ENCODE assay signal across 22 mouse cellular contexts in genomic region chr4:72662477-72662876, GRCm38 (mm10).
DNase-seq lines count a peak whose midpoint lies in the region; ATAC-seq and TF ChIP-seq lines count a peak whose summit lies in the region.
"Had no signal": no experiment of that assay in that cellular context is flagged by ENCODE, and none has a peak within 500 bp of the region (broad histone marks: within the 10 kb centered on the region; RNA-seq: fewer than 3 reads in every experiment).

No protein-coding gene starts in this region.

- no peak overlapping the region for H3K4me3 ChIP-seq in kidney, embryonic 15.5 days (replicated peaks)
- H3K4me3 ChIP-seq in midbrain, embryonic 14.5 days (replicated peaks; ENCODE audit: low read depth, low read length) = no peak overlapping the region
- no peak overlapping the region for H3K4me3 ChIP-seq in midbrain, embryonic 16.5 days (ENCODE audit: low read depth, low read length)
- no peak overlapping the region for H3K4me3 ChIP-seq in forebrain, embryonic 16.5 days (replicated peaks; ENCODE audit: low read length)
- H3K4me3 ChIP-seq in stomach, postnatal 0 days (ENCODE audit: low read depth, low read length) = no peak overlapping the region
- H3K4me3 ChIP-seq: heart, embryonic 12.5 days; hindbrain, embryonic 15.5 days; liver, embryonic 12.5 days; megakaryocyte, embryonic 14.5 days had no signal

- H3K27ac ChIP-seq in kidney, embryonic 15.5 days = no peak overlapping the region
- no peak overlapping the region for H3K27ac ChIP-seq in midbrain, embryonic 14.5 days (replicated peaks; ENCODE audit: low read depth, low read length)
- no peak overlapping the region for H3K27ac ChIP-seq in midbrain, embryonic 16.5 days (ENCODE audit: low read length)
- H3K27ac ChIP-seq in forebrain, embryonic 16.5 days (ENCODE audit: low read length) = no peak overlapping the region
- H3K27ac ChIP-seq in stomach, postnatal 0 days (replicated peaks) = no peak overlapping the region
- H3K27ac ChIP-seq: hindbrain, embryonic 15.5 days; liver, embryonic 12.5 days had no signal

- TF ChIP-seq EP300 in stomach, postnatal 0 days (optimal IDR thresholded peaks at IDR 0.05) = peak; percentile 42

- no peak for DNase-seq in kidney, adult 11 months
- peak; percentile 3 for DNase-seq in midbrain, embryonic 14.5 days
- DNase-seq in stomach, postnatal 0 days (ENCODE audit: low spot score) = no peak
- no peak for DNase-seq in thymus, postnatal 36 days
- DNase-seq: adrenal gland, postnatal 36 days; cerebellum, adult 2 months; cerebellum, postnatal 36 days; gastrocnemius, postnatal 10 days; heart, adult 11 months; kidney, postnatal 36 days; lung, adult 2 months; right cerebral cortex, postnatal 4 days; thymus, postnatal 25 days had no signal

- no peaks in the 10 kb centered on the region for H3K4me1 ChIP-seq in kidney, embryonic 15.5 days
- H3K4me1 ChIP-seq in midbrain, embryonic 14.5 days (ENCODE audit: control insufficient read depth, insufficient read depth, low read length) = no peaks in the 10 kb centered on the region
- no peaks in the 10 kb centered on the region for H3K4me1 ChIP-seq in midbrain, embryonic 16.5 days (ENCODE audit: control insufficient read depth, insufficient read depth, low read length)
- H3K4me1 ChIP-seq in forebrain, embryonic 16.5 days (replicated peaks; ENCODE audit: control insufficient read depth, insufficient read depth, low read length) = no peaks in the 10 kb centered on the region
- H3K4me1 ChIP-seq in stomach, postnatal 0 days (replicated peaks; ENCODE audit: control insufficient read depth, insufficient read depth) = no peaks in the 10 kb centered on the region
- H3K4me1 ChIP-seq: heart, embryonic 12.5 days; hindbrain, embryonic 15.5 days; liver, embryonic 12.5 days; megakaryocyte, embryonic 14.5 days had no signal

- TF ChIP-seq CTCF in stomach, postnatal 0 days (IDR thresholded peaks at IDR 0.05; ENCODE audit: low read depth) = no peak

- no peaks in the 10 kb centered on the region for H3K9me3 ChIP-seq in kidney, embryonic 15.5 days (replicated peaks)
- no peaks in the 10 kb centered on the region for H3K9me3 ChIP-seq in midbrain, embryonic 14.5 days (ENCODE audit: control insufficient read depth, low read length)
- H3K9me3 ChIP-seq in midbrain, embryonic 16.5 days (replicated peaks; ENCODE audit: control insufficient read depth, low read length, poor library complexity, severe bottlenecking) = no peaks in the 10 kb centered on the region
- no peaks in the 10 kb centered on the region for H3K9me3 ChIP-seq in forebrain, embryonic 16.5 days (ENCODE audit: control insufficient read depth, low read length)
- H3K9me3 ChIP-seq in stomach, postnatal 0 days (ENCODE audit: control insufficient read depth, low read length) = no peaks in the 10 kb centered on the region
- H3K9me3 ChIP-seq: heart, embryonic 12.5 days; hindbrain, embryonic 15.5 days; liver, embryonic 12.5 days; megakaryocyte, embryonic 14.5 days had no signal

- H3K4me2 ChIP-seq in kidney, embryonic 15.5 days = no peak overlapping the region
- no peak overlapping the region for H3K4me2 ChIP-seq in midbrain, embryonic 14.5 days (ENCODE audit: low read length)
- no peak overlapping the region for H3K4me2 ChIP-seq in midbrain, embryonic 16.5 days (ENCODE audit: low read length)
- H3K4me2 ChIP-seq in forebrain, embryonic 16.5 days (ENCODE audit: low read length) = no peak overlapping the region
- H3K4me2 ChIP-seq in stomach, postnatal 0 days (replicated peaks; ENCODE audit: low read depth) = no peak overlapping the region
- H3K4me2 ChIP-seq: heart, embryonic 12.5 days; hindbrain, embryonic 15.5 days; liver, embryonic 12.5 days had no signal

- no peak overlapping the region for H3K9ac ChIP-seq in kidney, embryonic 15.5 days
- no peak overlapping the region for H3K9ac ChIP-seq in midbrain, embryonic 14.5 days (replicated peaks; ENCODE audit: low read length)
- no peak overlapping the region for H3K9ac ChIP-seq in midbrain, embryonic 16.5 days (ENCODE audit: low read depth, low read length)
- no peak overlapping the region for H3K9ac ChIP-seq in forebrain, embryonic 16.5 days (replicated peaks; ENCODE audit: low read depth, low read length)
- H3K9ac ChIP-seq in stomach, postnatal 0 days (ENCODE audit: low read length) = no peak overlapping the region
- H3K9ac ChIP-seq: heart, embryonic 12.5 days; hindbrain, embryonic 15.5 days; liver, embryonic 12.5 days had no signal

- 0 out of 2 replicates have a peak, but pooled peaks have one; percentile 36 for ATAC-seq in kidney, embryonic 15.5 days (replicated peaks; ENCODE audit: low FRiP score)
- ATAC-seq in midbrain, embryonic 14.5 days (ENCODE audit: low FRiP score, low TSS enrichment) = no peak
- no peak for ATAC-seq in midbrain, embryonic 16.5 days
- peak; percentile 62 for ATAC-seq in forebrain, embryonic 16.5 days
- no peak for ATAC-seq in stomach, postnatal 0 days (ENCODE audit: low FRiP score, low TSS enrichment)
- ATAC-seq: activated CD4-positive, CD25-positive, alpha-beta regulatory T cell, adult 4 months; intestine, postnatal 0 days; liver, embryonic 12.5 days had no signal

- H3K36me3 ChIP-seq in kidney, embryonic 15.5 days = no peaks in the 10 kb centered on the region
- H3K36me3 ChIP-seq in midbrain, embryonic 14.5 days (ENCODE audit: control insufficient read depth, insufficient read depth, low read length) = no peaks in the 10 kb centered on the region
- H3K36me3 ChIP-seq in midbrain, embryonic 16.5 days (ENCODE audit: control insufficient read depth, insufficient read depth, low read length) = no peaks in the 10 kb centered on the region
- no peaks in the 10 kb centered on the region for H3K36me3 ChIP-seq in forebrain, embryonic 16.5 days (ENCODE audit: control insufficient read depth, insufficient read depth)
- no peaks in the 10 kb centered on the region for H3K36me3 ChIP-seq in stomach, postnatal 0 days (ENCODE audit: control insufficient read depth, insufficient read depth, low read length)
- H3K36me3 ChIP-seq: heart, embryonic 12.5 days; hindbrain, embryonic 15.5 days; liver, embryonic 12.5 days had no signal

- no peaks in the 10 kb centered on the region for H3K27me3 ChIP-seq in kidney, embryonic 15.5 days
- H3K27me3 ChIP-seq in midbrain, embryonic 14.5 days (ENCODE audit: control insufficient read depth, insufficient read depth, low read length) = no peaks in the 10 kb centered on the region
- H3K27me3 ChIP-seq in midbrain, embryonic 16.5 days (ENCODE audit: control insufficient read depth, insufficient read depth, low read depth, low read length) = no peaks in the 10 kb centered on the region
- H3K27me3 ChIP-seq in forebrain, embryonic 16.5 days (replicated peaks; ENCODE audit: control insufficient read depth, insufficient read depth, low read length) = no peaks in the 10 kb centered on the region
- H3K27me3 ChIP-seq in stomach, postnatal 0 days (ENCODE audit: control insufficient read depth, insufficient read depth, low read length) = no peaks in the 10 kb centered on the region
- H3K27me3 ChIP-seq: heart, embryonic 12.5 days; hindbrain, embryonic 15.5 days; liver, embryonic 12.5 days; megakaryocyte, embryonic 14.5 days had no signal

Comparison
In these comparisons a context has a peak if more than half of its experiments do, and no peak if none do; other contexts are left out.
1. ATAC-seq: peak in kidney, embryonic 15.5 days (single experiment) and forebrain, embryonic 16.5 days (single experiment); none in midbrain, embryonic 14.5 days (single experiment), midbrain, embryonic 16.5 days (single experiment) and stomach, postnatal 0 days (single experiment).